Mouse (Mus musculus): Measurements from ENCODE around the gene Sugct. TPM values are rescaled to one million over a fixed set of nuclear protein-coding genes. Genes with fewer than 3 reads are reported as not detected.

Sugct gene
- polyA plus RNA-seq (2016; fragmentation: Nextera tagmentation; extraction: Ambion mirVana) = 3.8 and 5.1 TPM in 2 replicates

DNA sequence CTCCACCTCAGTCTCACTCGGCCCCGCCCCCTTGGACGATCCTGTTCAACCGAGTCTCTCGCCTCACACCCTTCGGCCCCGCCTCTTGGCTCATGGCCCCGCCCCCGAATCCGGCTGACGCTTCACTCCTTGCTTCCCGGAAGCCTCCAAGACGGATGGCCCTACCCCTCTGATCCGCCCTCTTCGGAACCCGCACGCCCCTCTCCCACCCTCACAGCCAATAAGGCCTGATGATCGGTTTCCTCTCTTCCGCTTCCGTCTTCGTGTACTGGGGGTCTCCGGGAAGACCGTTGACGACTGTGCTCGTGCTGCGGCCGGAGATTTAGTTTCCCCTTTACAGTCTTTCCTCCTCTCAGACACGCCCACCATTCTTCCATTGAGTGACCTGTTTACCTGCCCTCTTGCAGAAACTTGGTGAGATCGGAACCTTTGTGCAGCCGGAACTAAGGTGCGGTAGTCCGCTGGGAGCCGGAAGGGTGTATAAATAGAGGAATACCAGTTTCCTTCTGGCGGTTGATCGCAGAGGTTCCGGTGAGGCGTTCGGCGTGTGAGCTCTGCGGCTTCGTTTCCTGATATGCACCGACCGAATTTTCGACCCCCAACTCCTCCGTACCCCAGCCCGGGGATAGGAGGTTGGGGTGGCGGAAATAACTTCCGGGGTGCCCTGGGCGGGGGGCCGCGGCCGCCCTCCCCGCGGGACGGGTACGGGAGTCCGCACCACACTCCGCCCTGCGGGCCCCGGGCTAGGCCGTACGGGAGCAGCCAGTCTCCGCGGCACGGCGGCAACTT lies at the start of gene Sugct, which contains the start of gene Mplkip:
Sugct (minus strand) TSS at position 643 of the 789 bp plus-strand sequence.
Mplkip (plus strand) TSS at position 282 of the 789 bp plus-strand sequence.
- H3K4me2 ChIP-seq (replicated peaks) = peak within 1 kb of the TSS; percentile 69
- peak; percentile 99 for ATAC-seq (ENCODE audit: low FRiP score, low read depth)
- no peaks in the 10 kb centered on the region for H3K27me3 ChIP-seq
- no peaks in the 10 kb centered on the region for H3K36me3 ChIP-seq
- peak within 1 kb of the TSS; percentile 91 for H3K27ac ChIP-seq (replicated peaks)
- under 1% methylated on average over 63 of the region's 66 CpGs for WGBS
- no peaks in the 10 kb centered on the region for H3K9me3 ChIP-seq
- 0 out of 2 replicates have a peak, but pooled peaks cover 7% of the 10 kb centered on the region for H3K4me1 ChIP-seq
- peak within 1 kb of the TSS; percentile 85 for H3K4me3 ChIP-seq
- peak within 1 kb of the TSS; percentile 86 for H3K9ac ChIP-seq (replicated peaks)

DNA sequence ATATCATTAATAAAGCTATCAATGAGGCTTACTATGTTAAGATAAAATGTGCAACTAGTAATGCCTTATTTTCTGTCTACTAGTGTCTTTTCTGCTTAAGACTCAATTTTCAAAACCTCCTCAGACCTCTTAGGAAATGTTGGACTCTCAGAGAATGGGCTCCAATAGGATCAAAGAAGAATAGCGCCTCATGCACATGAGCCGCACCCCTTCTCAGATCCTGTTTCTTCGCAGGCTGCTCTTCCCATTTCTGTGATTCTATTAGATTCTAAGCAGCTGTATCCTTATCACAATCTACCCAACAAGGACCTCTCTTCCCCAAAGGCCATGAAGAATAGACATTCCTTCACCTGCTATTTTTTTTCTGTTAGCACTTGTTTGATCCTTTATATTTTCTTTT lies 33.4 kb upstream of the Sugct start:
- no peak overlapping the region for H3K27ac ChIP-seq (replicated peaks)
- ATAC-seq (ENCODE audit: low FRiP score, low read depth) = no peak
- H3K9ac ChIP-seq (replicated peaks) = no peak overlapping the region
- peaks cover 9% of the 10 kb centered on the region for H3K36me3 ChIP-seq
- WGBS = 94% methylated on average over 3 of the region's 3 CpGs
- H3K4me2 ChIP-seq (replicated peaks) = no peak overlapping the region
- H3K9me3 ChIP-seq = no peaks in the 10 kb centered on the region
- H3K4me3 ChIP-seq = no peak overlapping the region
- H3K27me3 ChIP-seq = no peaks in the 10 kb centered on the region
- no peaks in the 10 kb centered on the region for H3K4me1 ChIP-seq

- no peak for ATAC-seq (ENCODE audit: low FRiP score, low read depth)
These were observed 32.6 kb upstream of the Sugct start for GRCm38 (mm10) chr13:17727922-17728321.

GRCm38 (mm10) chr13:17717357-17717756 lies 22.0 kb upstream of the Sugct start:
- Histone ChIP-seq H3K36me3 (peaks cover 34% of the 10 kb centered on the region), H3K4me1 (no peaks in the 10 kb centered on the region), H3K27ac (replicated peaks) (no peak overlapping the region), H3K4me3 (no peak overlapping the region), H3K4me2 (replicated peaks) (no peak overlapping the region), H3K27me3 (no peaks in the 10 kb centered on the region), H3K9me3 (no peaks in the 10 kb centered on the region), H3K9ac (replicated peaks) (no peak overlapping the region)
- WGBS = 77% methylated on average over 1 of the region's 1 CpGs
- ATAC-seq (ENCODE audit: low FRiP score, low read depth) = no peak

More at GRCm38 (mm10) chr13:17727922-17728321, 32.6 kb upstream of the Sugct start:
- peaks cover 9% of the 10 kb centered on the region for H3K36me3 ChIP-seq
- no peaks in the 10 kb centered on the region for H3K9me3 ChIP-seq
- H3K4me2 ChIP-seq (replicated peaks) = no peak overlapping the region
- no peak overlapping the region for H3K27ac ChIP-seq (replicated peaks)
- H3K27me3 ChIP-seq = no peaks in the 10 kb centered on the region
- 92% methylated on average over 4 of the region's 4 CpGs for WGBS
- no peak overlapping the region for H3K4me3 ChIP-seq
- H3K9ac ChIP-seq (replicated peaks) = no peak overlapping the region
- no peaks in the 10 kb centered on the region for H3K4me1 ChIP-seq

GRCm38 (mm10) chr13:17708784-17709311 lies 13.5 kb upstream of the Sugct start:
- peak; percentile 30; the same call in 1 of the 2 replicates for ATAC-seq (ENCODE audit: low FRiP score, low read depth)

GRCm38 (mm10) chr13:17705188-17705826 lies 10.0 kb upstream of the Sugct start:
- WGBS = 90% methylated on average over 6 of the region's 6 CpGs
- Histone ChIP-seq H3K9ac (replicated peaks) (no peak overlapping the region), H3K36me3 (no peaks in the 10 kb centered on the region), H3K27me3 (no peaks in the 10 kb centered on the region), H3K27ac (replicated peaks) (no peak overlapping the region), H3K9me3 (no peaks in the 10 kb centered on the region), H3K4me2 (replicated peaks) (no peak overlapping the region), H3K4me3 (no peak overlapping the region), H3K4me1 (no peaks in the 10 kb centered on the region)
- no peak for ATAC-seq (ENCODE audit: low FRiP score, low read depth)

More at GRCm38 (mm10) chr13:17708784-17709311, 13.5 kb upstream of the Sugct start:
- H3K9ac ChIP-seq (replicated peaks) = no peak overlapping the region
- 82% methylated on average over 5 of the region's 5 CpGs for WGBS
- H3K9me3 ChIP-seq = no peaks in the 10 kb centered on the region
- H3K4me1 ChIP-seq = no peaks in the 10 kb centered on the region
- no peaks in the 10 kb centered on the region for H3K36me3 ChIP-seq
- H3K27ac ChIP-seq (replicated peaks) = no peak overlapping the region
- no peak overlapping the region for H3K4me3 ChIP-seq
- H3K27me3 ChIP-seq = no peaks in the 10 kb centered on the region
- no peak overlapping the region for H3K4me2 ChIP-seq (replicated peaks)

DNA sequence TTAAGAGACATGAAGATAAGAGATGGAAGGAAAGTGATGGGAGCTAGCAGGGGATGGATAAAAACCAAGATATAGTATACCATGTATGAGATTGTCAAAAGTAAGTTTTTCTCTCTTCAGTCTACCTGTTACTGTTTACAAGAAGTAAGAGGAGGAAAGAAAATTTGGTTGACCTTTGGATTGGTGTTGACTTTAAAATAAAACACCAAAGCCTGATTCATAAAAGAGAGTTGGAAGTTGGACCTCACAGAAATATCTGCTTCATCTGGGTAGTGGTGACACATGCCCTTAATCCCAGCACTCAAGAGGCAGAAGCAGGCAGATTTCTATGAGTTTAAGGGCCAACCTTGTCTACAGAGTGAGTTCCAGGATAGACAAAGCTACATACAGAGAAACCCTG lies 7.0 kb upstream of the Sugct start:
- no peak for ATAC-seq (ENCODE audit: low FRiP score, low read depth)
- no peak overlapping the region for H3K4me3 ChIP-seq
- no peak overlapping the region for H3K4me2 ChIP-seq (replicated peaks)
- no peak overlapping the region for H3K9ac ChIP-seq (replicated peaks)
- H3K4me1 ChIP-seq = no peaks in the 10 kb centered on the region
- H3K36me3 ChIP-seq = no peaks in the 10 kb centered on the region
- H3K9me3 ChIP-seq = no peaks in the 10 kb centered on the region
- H3K27ac ChIP-seq (replicated peaks) = no peak overlapping the region
- no peaks in the 10 kb centered on the region for H3K27me3 ChIP-seq

DNA sequence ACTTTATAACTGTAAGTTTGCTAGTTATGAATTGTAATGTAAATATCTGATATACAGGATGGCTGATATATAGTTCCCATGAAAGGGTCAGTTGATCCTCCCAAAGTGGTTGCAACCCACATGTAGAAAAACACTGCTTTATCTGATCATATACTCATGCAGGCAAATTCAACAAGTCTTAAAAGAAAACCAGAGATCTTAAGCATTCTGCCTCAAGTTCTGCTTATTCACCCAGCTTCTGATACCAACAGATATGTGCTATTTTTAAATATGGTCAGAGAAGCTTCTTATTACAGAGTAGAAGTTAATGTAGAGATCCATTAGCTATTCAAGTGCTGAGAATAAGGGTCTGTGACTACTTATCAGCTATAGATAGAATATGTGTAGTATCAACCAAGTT lies 6.0 kb upstream of the Sugct start:
- H3K36me3 ChIP-seq = no peaks in the 10 kb centered on the region
- H3K9ac ChIP-seq (replicated peaks) = no peak overlapping the region

DNA sequence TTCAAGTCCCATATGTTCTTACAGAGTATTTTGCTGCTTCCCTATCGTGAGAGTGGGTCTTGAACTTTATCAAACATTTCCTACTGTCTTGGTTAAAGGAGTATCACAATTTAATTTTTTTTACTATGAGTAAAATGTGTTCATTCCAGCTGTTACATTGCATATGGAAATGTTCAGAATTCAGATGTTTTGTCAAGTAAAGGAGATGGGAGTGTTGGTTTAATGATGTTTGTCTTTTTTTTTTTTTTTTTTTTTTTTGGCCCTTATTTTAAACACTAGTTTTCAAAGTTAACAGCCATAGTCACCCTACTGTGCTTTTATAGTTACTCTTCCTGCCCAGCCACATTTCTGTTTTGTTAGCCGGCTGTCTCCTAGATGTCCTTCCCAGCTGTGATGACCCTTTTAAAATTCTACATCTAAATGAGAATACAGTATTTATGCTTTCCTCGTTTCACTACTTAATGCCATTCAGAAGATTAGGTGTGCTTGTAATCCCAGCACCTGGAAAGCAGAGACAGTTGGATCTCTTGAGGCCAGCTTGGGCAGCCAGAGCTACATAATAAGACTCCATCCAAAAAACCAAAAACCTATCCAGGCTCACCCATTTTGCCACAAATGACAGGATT lies 4.8 kb upstream of the Sugct start:
- Histone ChIP-seq H3K27ac (replicated peaks) (no peak overlapping the region), H3K4me1 (0 out of 2 replicates have a peak, but pooled peaks cover 7% of the 10 kb centered on the region), H3K36me3 (no peaks in the 10 kb centered on the region), H3K27me3 (no peaks in the 10 kb centered on the region), H3K9ac (replicated peaks) (no peak overlapping the region), H3K4me3 (no peak overlapping the region), H3K4me2 (replicated peaks) (no peak overlapping the region), H3K9me3 (no peaks in the 10 kb centered on the region)
- no peak for ATAC-seq (ENCODE audit: low FRiP score, low read depth)
- 80% methylated on average over 3 of the region's 3 CpGs for WGBS

More for the DNA sequence above, 6.0 kb upstream of the Sugct start:
- no peak for ATAC-seq (ENCODE audit: low FRiP score, low read depth)
- Histone ChIP-seq H3K4me3 (no peak overlapping the region), H3K27me3 (no peaks in the 10 kb centered on the region), H3K4me2 (replicated peaks) (no peak overlapping the region), H3K9me3 (no peaks in the 10 kb centered on the region), H3K27ac (replicated peaks) (no peak overlapping the region), H3K4me1 (0 out of 2 replicates have a peak, but pooled peaks cover 2% of the 10 kb centered on the region)

DNA sequence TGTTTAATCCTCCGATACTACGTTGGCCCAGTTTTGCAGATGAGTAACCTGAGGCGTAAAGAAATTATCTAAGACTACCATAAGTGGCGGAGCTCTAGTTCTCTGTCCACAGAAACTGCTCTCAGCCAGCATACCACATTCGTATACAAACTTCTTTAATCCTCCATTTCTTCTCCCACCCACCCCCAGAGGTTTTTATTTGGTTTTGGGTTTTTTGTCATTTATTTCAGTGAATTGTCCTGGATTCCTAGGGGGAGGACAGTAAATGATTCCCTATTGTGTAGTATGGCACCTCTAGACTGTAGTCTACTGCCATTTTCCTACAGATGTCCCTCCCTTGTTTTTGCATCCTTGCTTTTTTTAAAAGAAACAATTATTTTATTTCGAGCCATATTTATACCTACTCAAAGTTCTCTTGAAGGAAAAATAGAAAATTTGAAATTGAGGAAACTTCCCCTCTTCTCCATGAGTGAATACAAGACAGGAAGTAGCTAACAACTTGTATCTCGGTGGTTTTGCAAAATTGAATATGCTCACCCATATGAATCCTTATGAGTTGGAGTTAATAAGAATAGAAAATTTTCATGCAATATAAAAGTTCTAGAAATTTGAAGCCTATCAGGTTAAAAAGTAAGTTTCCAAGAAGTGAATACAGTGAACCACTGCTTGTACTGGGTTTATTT lies 686 bp upstream of the Sugct start:
- Histone ChIP-seq H3K9me3 (no peaks in the 10 kb centered on the region), H3K4me1 (0 out of 2 replicates have a peak, but pooled peaks cover 7% of the 10 kb centered on the region), H3K4me3 (peak overlapping the region; percentile 85), H3K27me3 (no peaks in the 10 kb centered on the region), H3K9ac (replicated peaks) (peak overlapping the region; percentile 86), H3K36me3 (no peaks in the 10 kb centered on the region), H3K27ac (replicated peaks) (peak overlapping the region; percentile 91; the same call in 1 of the 2 replicates), H3K4me2 (replicated peaks) (peak overlapping the region; percentile 69)
- no peak for ATAC-seq (ENCODE audit: low FRiP score, low read depth)
- WGBS = 16% methylated on average over 7 of the region's 7 CpGs

GRCm38 (mm10) chr13:17694414-17694813 lies 939 bp downstream of the Sugct start:
- Histone ChIP-seq H3K27ac (replicated peaks) (peak overlapping the region; percentile 69), H3K9me3 (no peaks in the 10 kb centered on the region), H3K36me3 (no peaks in the 10 kb centered on the region), H3K27me3 (no peaks in the 10 kb centered on the region), H3K4me1 (0 out of 2 replicates have a peak, but pooled peaks cover 7% of the 10 kb centered on the region), H3K4me2 (replicated peaks) (peak overlapping the region; percentile 69), H3K9ac (replicated peaks) (peak overlapping the region; percentile 75), H3K4me3 (peak overlapping the region; percentile 85)
- peak; percentile 89 for ATAC-seq (ENCODE audit: low FRiP score, low read depth)
- under 1% methylated on average over 19 of the region's 25 CpGs for WGBS
